Mouse (Mus musculus) hematopoietic stem cell, adult 5-6 weeks (primary cell): Measurements from ENCODE around the gene Gm3752. TPM values are rescaled to one million over a fixed set of nuclear protein-coding genes. Genes with fewer than 3 reads are reported as not detected.
"Not testable (repeated sequence)": the region's sequence is repeated elsewhere in the genome, so short reads cannot be mapped to it uniquely, and the experiment has no call there.

Experiments used
- ATAC-seq, 2 experiments: fragments of 125-278 bp in 1 of 2; replicated peaks in 1 of 2; 2 replicates each; pipeline ENCODE4 v1.8.0; 2016 to 2017; ENCODE audit warnings: inconsistent platforms in 2 of 2, mild to moderate bottlenecking in 2 of 2, moderate number of reproducible peaks in 2 of 2, low read depth in 1 of 2, moderate TSS enrichment in 1 of 2; ENCODE audit not compliant: low FRiP score in 2 of 2, poor library complexity in 2 of 2, severe bottlenecking in 2 of 2, insufficient read depth in 1 of 2, low TSS enrichment in 1 of 2
- total RNA-seq: library from RNA; stranded (forward); fragments of 172-1452, 232-1000 nt; gene quantifications from 2 replicates; pipeline ENCODE4 v1.2.3, GENCODE M21; 2017

Gm3752 gene
- 0.99 TPM in 1 of 2 replicates, not detected in the other for total RNA-seq

DNA sequence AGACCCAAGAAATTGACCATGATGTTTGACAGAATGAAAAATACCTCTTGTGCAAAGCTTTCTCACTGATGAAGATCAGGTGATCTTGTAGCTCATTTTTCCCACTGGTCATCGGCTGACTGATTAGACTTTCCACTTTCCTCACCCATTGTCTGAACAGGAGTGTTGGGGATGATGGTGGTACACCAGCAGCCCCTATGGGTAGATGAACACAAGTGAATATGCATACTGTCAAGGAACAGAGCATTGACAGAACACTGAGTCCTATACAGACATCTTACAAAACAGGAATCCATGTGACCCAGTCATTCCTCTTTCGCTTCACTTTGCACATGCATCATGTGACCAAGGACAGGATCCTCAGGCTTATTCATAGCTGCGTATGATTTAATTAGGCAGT lies at the start of gene Gm3752:
Gm3752 (minus strand) TSS at position 101 of the 400 bp plus-strand sequence.
- not testable (repeated sequence) for ATAC-seq

DNA sequence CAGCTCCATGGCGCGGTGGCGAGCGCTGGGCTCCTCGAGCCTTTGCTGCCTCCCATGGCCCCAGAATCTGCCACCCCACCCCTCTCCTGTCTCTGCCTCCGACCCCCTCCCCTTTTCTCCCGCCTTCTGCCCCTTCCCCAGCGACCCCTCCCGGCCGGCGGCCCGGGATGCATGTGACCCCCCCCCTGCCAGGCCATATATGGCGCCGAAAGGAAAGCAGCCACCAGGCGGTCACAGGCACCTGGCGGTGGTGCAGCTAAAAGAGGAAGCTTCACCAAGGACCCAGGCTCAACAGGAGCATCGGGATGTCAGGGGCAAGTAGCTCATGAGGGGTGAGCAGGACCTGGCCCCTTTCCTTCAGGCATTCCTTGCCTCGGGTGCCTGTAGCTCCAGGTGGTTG lies 5.2 kb upstream of the Gm3752 start:
- ATAC-seq, result not testable (repeated sequence)

DNA sequence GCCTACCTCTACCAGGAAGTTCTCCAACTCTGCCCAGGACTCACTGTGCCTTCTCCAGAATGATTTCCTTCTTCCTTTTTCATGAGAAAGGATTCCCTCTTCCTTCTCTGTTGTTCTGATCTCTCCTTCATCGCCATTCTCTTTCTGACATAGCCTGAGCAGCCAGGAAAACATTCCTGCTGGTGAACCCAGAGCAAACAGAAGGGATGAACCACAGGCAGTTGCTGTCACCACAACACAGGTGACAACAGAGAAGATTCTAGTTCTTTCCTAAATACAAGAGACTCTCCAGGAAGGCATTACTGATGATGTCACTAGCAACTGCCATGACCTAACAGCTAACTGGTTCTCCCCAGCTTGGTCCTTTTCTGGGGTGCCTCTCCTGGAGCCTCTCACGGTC lies 32.7 kb downstream of the Gm3752 start, which contains the start of gene Gm3755:
Gm3755 (minus strand) TSS at position 101 of the 400 bp plus-strand sequence.
- ATAC-seq, result not testable (repeated sequence)

DNA sequence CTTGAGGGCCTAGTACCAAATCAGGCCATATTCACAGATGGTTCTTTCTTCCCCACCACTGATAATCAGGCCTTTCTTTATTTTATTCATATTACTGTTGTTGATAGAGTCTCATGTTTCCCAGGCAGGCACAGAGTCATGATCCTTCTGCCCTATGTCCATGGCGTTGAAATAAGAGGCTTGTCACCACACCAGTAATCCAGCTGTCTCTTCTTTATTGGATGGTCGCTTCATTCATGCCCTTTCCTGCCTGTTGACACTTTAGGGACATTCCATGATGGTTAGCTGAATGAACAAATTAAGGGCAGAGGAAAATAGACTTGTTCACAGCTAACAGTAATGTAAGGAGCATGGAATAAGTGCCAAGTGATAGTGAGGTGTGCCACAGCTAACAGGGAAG lies 61.1 kb downstream of the Gm3752 start:
- not testable (repeated sequence) for ATAC-seq

Other genes starting within 250 kb of the Gm3752 start
- not detected in 2 replicates for gene Gm3727, start 219.0 kb downstream of the Gm3752 start, total RNA-seq
- gene Gm3739, start 168.7 kb downstream of the Gm3752 start, total RNA-seq, result 1.7 and 5.3 TPM in 2 replicates
- gene Gm5797, start 151.4 kb downstream of the Gm3752 start, total RNA-seq, result not detected in 2 replicates
- not detected in 2 replicates for gene Gm8374, start 118.6 kb downstream of the Gm3752 start, total RNA-seq
- gene Gm3755, start 32.8 kb downstream of the Gm3752 start, total RNA-seq, result not detected in 2 replicates
- 0.56 TPM in 1 of 2 replicates, not detected in the other for gene Gm3558, start 84.8 kb upstream of the Gm3752 start, total RNA-seq
- not detected in 2 replicates for gene Gm10338, start 111.8 kb upstream of the Gm3752 start, total RNA-seq
- gene Gm10128, start 160.2 kb upstream of the Gm3752 start, total RNA-seq, result not detected in 2 replicates